Mouse (Mus musculus): ENCODE measurements around the gene Usp18. TPM values are rescaled to one million over a fixed set of nuclear protein-coding genes. Genes with fewer than 3 reads are reported as not detected.
A peak's percentile ranks its signal among the peaks of the same experiment; 100 is the strongest.

Gene Usp18
- polyA plus RNA-seq, 1 experiment from 2014 or later: 3.3 TPM

DNA sequence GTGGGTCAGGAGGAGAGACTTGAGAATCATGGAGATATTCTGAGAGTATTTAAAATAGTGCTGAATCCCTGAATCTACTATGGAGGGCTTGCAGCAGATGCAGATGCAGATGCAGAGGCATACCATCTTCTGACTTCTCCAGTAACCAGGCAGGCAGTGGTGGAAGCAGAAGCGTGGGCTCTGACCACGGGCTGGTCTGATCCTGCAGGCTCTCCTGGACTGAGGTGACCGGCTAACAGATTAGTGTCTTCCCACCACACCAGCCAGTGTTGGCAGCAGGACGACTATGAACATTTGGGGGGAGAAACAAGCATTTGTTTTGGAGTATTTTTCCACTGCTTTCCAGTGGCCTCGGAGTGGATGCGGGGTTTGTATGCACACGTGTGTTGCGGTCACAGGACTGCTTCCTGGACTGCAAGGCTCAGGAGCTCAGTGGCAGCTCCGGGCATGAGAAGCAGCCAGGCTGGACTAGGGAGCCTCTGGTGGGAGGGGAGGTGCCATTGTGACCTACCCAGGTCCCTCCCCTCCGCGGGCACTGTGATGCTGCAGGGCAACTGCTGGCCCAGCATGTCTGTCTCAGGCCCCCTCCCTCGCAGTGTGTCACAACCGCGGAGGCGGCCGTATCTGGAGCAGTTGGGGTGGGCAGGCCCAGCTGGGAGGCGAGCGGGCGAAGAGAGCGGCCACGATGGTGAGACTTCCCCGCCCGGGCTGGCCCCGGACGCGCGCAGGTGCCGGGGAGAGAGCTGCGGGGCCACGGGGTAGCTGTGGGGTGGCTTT is 35.4 kb upstream of the Usp18 start, which contains the start of gene Tuba8:
Tuba8 (plus strand) TSS at position 548 of the 777 bp plus-strand sequence.
- Histone ChIP-seq H3K4me1 (ENCODE audit: insufficient read depth) (peaks cover 11% of the 10 kb centered on the region), H3K9ac (peak within 1 kb of the TSS; percentile 23), H3K9me3 (ENCODE audit: low read depth, low read length) (no peaks in the 10 kb centered on the region), H3K4me3 (ENCODE audit: low read depth, low read length) (peak within 1 kb of the TSS; percentile 37), H3K4me2 (peak within 1 kb of the TSS; percentile 73), H3K27ac (ENCODE audit: low read depth) (no peak within 1 kb of the TSS), H3K36me3 (ENCODE audit: insufficient read depth) (no peaks in the 10 kb centered on the region), H3K27me3 (ENCODE audit: insufficient read depth, low read length) (peaks cover 23% of the 10 kb centered on the region)
- DNase-seq (peak; percentile 40), ATAC-seq (ENCODE audit: insufficient read depth) (peak; percentile 63; the same call in 1 of the 2 replicates)
- 4% methylated on average over 30 of the region's 30 CpGs for WGBS
- no peak for TF ChIP-seq CTCF (IDR thresholded peaks at IDR 0.05; ENCODE audit: low read depth)

DNA sequence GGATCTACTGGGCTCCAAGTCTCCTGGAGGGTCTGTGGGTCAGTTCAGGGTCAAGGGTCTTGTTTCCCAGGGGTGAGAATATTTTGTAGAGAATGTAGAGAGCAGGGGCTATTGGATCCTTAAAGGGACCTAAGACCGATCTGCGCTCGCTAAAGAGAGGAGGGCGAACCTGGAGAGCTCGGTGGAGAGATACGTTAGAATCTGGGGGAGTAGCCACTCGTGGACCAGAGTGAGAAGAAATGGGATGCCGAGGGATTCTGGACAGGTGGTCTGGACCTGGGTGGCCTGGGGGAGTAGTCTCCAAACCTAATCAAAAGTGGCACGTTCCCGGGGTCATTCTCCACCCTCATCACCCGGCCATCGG is 34.8 kb upstream of the Usp18 start:
- Histone ChIP-seq H3K27me3 (ENCODE audit: insufficient read depth, low read length) (peaks cover 23% of the 10 kb centered on the region), H3K9me3 (ENCODE audit: low read depth, low read length) (no peaks in the 10 kb centered on the region), H3K9ac (peak overlapping the region; percentile 23; the same call in 1 of the 2 replicates), H3K4me2 (peak overlapping the region; percentile 73), H3K4me1 (ENCODE audit: insufficient read depth) (peaks cover 11% of the 10 kb centered on the region), H3K36me3 (ENCODE audit: insufficient read depth) (no peaks in the 10 kb centered on the region), H3K27ac (ENCODE audit: low read depth) (no peak overlapping the region), H3K4me3 (ENCODE audit: low read depth, low read length) (peak overlapping the region; percentile 37)
- 2% methylated on average over 12 of the region's 12 CpGs for WGBS
- no peak for TF ChIP-seq CTCF (IDR thresholded peaks at IDR 0.05; ENCODE audit: low read depth)
- ATAC-seq (ENCODE audit: insufficient read depth): peak; percentile 15; the same call in 1 of the 2 replicates
- DNase-seq: no peak

- H3K9ac ChIP-seq: no peak overlapping the region
- WGBS: 8% methylated on average over 5 of the region's 5 CpGs
Observed at GRCm38 (mm10) chr6:121211743-121212142, 34.0 kb upstream of the Usp18 start.

GRCm38 (mm10) chr6:121212988-121213387 is 32.7 kb upstream of the Usp18 start:
- WGBS: 60% methylated on average over 4 of the region's 4 CpGs
- DNase-seq (peak; percentile 54), ATAC-seq (ENCODE audit: insufficient read depth) (no peak)
- H3K27ac ChIP-seq (ENCODE audit: low read depth): no peak overlapping the region; the same call in 1 of the 2 replicates
- no peaks in the 10 kb centered on the region for H3K36me3 ChIP-seq (ENCODE audit: insufficient read depth)
- peaks cover 23% of the 10 kb centered on the region for H3K27me3 ChIP-seq (ENCODE audit: insufficient read depth, low read length)
- no peak overlapping the region for H3K4me3 ChIP-seq (ENCODE audit: low read depth, low read length)
- no peak overlapping the region for H3K9ac ChIP-seq
- no peaks in the 10 kb centered on the region for H3K9me3 ChIP-seq (ENCODE audit: low read depth, low read length)
- no peak overlapping the region for H3K4me2 ChIP-seq
- no peak for TF ChIP-seq CTCF (IDR thresholded peaks at IDR 0.05; ENCODE audit: low read depth)
- H3K4me1 ChIP-seq (ENCODE audit: insufficient read depth): peaks cover 11% of the 10 kb centered on the region

More at GRCm38 (mm10) chr6:121211743-121212142, 34.0 kb upstream of the Usp18 start:
- H3K36me3 ChIP-seq (ENCODE audit: insufficient read depth): no peaks in the 10 kb centered on the region
- peak overlapping the region; percentile 37 for H3K4me3 ChIP-seq (ENCODE audit: low read depth, low read length)
- ATAC-seq (ENCODE audit: insufficient read depth): peak; percentile 22; the same call in 1 of the 2 replicates
- peak; percentile 36 for DNase-seq
- peaks cover 11% of the 10 kb centered on the region for H3K4me1 ChIP-seq (ENCODE audit: insufficient read depth)
- no peaks in the 10 kb centered on the region for H3K9me3 ChIP-seq (ENCODE audit: low read depth, low read length)
- no peak overlapping the region for H3K27ac ChIP-seq (ENCODE audit: low read depth)
- peaks cover 23% of the 10 kb centered on the region for H3K27me3 ChIP-seq (ENCODE audit: insufficient read depth, low read length)
- no peak for TF ChIP-seq CTCF (IDR thresholded peaks at IDR 0.05; ENCODE audit: low read depth)
- H3K4me2 ChIP-seq: peak overlapping the region; percentile 73

GRCm38 (mm10) chr6:121214221-121214620 is 31.5 kb upstream of the Usp18 start:
- H3K36me3 ChIP-seq (ENCODE audit: insufficient read depth): no peaks in the 10 kb centered on the region
- DNase-seq: no peak
- no peak overlapping the region for H3K9ac ChIP-seq
- peaks cover 11% of the 10 kb centered on the region for H3K4me1 ChIP-seq (ENCODE audit: insufficient read depth)
- no peak for TF ChIP-seq CTCF (IDR thresholded peaks at IDR 0.05; ENCODE audit: low read depth)
- H3K4me3 ChIP-seq (ENCODE audit: low read depth, low read length): no peak overlapping the region
- peaks cover 23% of the 10 kb centered on the region for H3K27me3 ChIP-seq (ENCODE audit: insufficient read depth, low read length)
- H3K27ac ChIP-seq (ENCODE audit: low read depth): no peak overlapping the region
- H3K4me2 ChIP-seq: no peak overlapping the region
- no peak for ATAC-seq (ENCODE audit: insufficient read depth)
- WGBS: 74% methylated on average over 5 of the region's 5 CpGs
- no peaks in the 10 kb centered on the region for H3K9me3 ChIP-seq (ENCODE audit: low read depth, low read length)

DNA sequence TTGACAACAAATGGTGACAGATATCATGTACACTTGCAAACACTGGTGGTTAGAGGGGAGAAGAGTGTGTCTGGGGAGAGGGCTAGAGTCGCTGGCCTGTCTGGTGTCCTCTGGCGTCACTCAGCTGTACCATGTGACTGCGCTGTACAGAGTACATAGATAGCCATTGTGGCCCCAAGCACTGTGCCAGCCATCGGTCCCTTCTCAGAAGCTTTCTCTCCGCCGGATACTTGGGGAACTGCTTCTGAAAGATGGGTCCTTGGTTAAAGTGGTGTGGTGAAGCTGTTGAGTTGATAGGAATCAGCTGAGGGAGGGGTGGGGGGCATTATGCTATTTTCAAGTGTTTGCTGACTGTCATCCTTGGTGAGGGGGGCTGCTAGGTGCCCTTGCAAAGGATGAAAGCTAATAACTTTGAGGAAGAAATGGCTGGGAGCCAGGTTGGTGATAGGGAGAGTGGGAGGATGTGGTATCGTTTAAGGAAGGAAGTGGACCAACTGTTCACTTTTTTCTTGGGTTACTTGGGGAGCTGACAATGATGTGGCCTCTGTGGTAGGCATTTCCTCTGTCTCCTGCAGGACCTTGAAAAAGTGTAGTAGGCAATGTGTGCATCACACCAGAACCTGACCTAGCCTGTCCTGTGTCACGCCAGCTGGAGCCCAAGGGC is 30.9 kb upstream of the Usp18 start:
- WGBS: 57% methylated on average over 8 of the region's 8 CpGs
- peaks cover 22% of the 10 kb centered on the region for H3K27me3 ChIP-seq (ENCODE audit: insufficient read depth, low read length)
- H3K4me1 ChIP-seq (ENCODE audit: insufficient read depth): peaks cover 11% of the 10 kb centered on the region
- no peak overlapping the region for H3K4me2 ChIP-seq
- no peaks in the 10 kb centered on the region for H3K36me3 ChIP-seq (ENCODE audit: insufficient read depth)
- H3K9me3 ChIP-seq (ENCODE audit: low read depth, low read length): no peaks in the 10 kb centered on the region
- no peak overlapping the region for H3K27ac ChIP-seq (ENCODE audit: low read depth)
- no peak for TF ChIP-seq CTCF (IDR thresholded peaks at IDR 0.05; ENCODE audit: low read depth)
- no peak overlapping the region for H3K9ac ChIP-seq
- no peak overlapping the region for H3K4me3 ChIP-seq (ENCODE audit: low read depth, low read length)
- DNase-seq (no peak), ATAC-seq (ENCODE audit: insufficient read depth) (no peak)

- H3K9me3 ChIP-seq (ENCODE audit: low read depth, low read length): no peaks in the 10 kb centered on the region
- H3K9ac ChIP-seq: no peak overlapping the region
- no peaks in the 10 kb centered on the region for H3K36me3 ChIP-seq (ENCODE audit: insufficient read depth)
- WGBS: 53% methylated on average over 5 of the region's 5 CpGs
- no peak overlapping the region for H3K4me2 ChIP-seq
- no peak for TF ChIP-seq CTCF (IDR thresholded peaks at IDR 0.05; ENCODE audit: low read depth)
- H3K27ac ChIP-seq (ENCODE audit: low read depth): no peak overlapping the region
- ATAC-seq (ENCODE audit: insufficient read depth) (no peak), DNase-seq (no peak)
- no peak overlapping the region for H3K4me3 ChIP-seq (ENCODE audit: low read depth, low read length)
- H3K27me3 ChIP-seq (ENCODE audit: insufficient read depth, low read length): peaks cover 17% of the 10 kb centered on the region
- peaks cover 11% of the 10 kb centered on the region for H3K4me1 ChIP-seq (ENCODE audit: insufficient read depth)
Observed at GRCm38 (mm10) chr6:121215336-121215735, 30.4 kb upstream of the Usp18 start.
